Mouse (Mus musculus) hindbrain, embryonic 15.5 days (tissue): ENCODE measurements around the gene Gstm7. TPM values are rescaled to one million over a fixed set of nuclear protein-coding genes. Genes with fewer than 3 reads are reported as not detected.

ENCODE experiments used
- polyA plus RNA-seq: library from polyadenylated mRNA; unstranded; fragments of >200 nt; fragmentation: Nextera tagmentation; extraction: Ambion mirVana; gene quantifications from 2 replicates; pipeline ENCODE4 v1.2.1, GENCODE M21; 2015

The Gstm7 gene
- polyA plus RNA-seq, 1 experiment from 2014 or later, result 48.0 TPM

Other genes with a start within 250 kb of the Gstm7 start
- 110 and 112 TPM in 2 replicates for gene Ahcyl1, start 235.3 kb downstream of the Gstm7 start, polyA plus RNA-seq
- gene Csf1, start 171.3 kb downstream of the Gstm7 start, polyA plus RNA-seq, result 7.9 and 8.3 TPM in 2 replicates
- 0.13 TPM in 1 of 2 replicates, not detected in the other for gene Eps8l3, start 54.6 kb downstream of the Gstm7 start, polyA plus RNA-seq
- gene Gstm5, start 36.0 kb downstream of the Gstm7 start, polyA plus RNA-seq, result 248 and 252 TPM in 2 replicates
- gene Gstm6, start 11.9 kb upstream of the Gstm7 start, polyA plus RNA-seq, result 7.9 and 8.9 TPM in 2 replicates
- gene Gstm3, start 37.5 kb upstream of the Gstm7 start, polyA plus RNA-seq, result 0.12 TPM in 2 replicates
- gene Gstm2, start 54.6 kb upstream of the Gstm7 start, polyA plus RNA-seq, result 10.9 and 11.4 TPM in 2 replicates
- gene Gstm1, start 86.2 kb upstream of the Gstm7 start, polyA plus RNA-seq, result 122 and 136 TPM in 2 replicates
- gene Gstm4, start 113.1 kb upstream of the Gstm7 start, polyA plus RNA-seq, result 18.2 and 18.6 TPM in 2 replicates
- 57.9 and 66.2 TPM in 2 replicates for gene Ampd2, start 154.8 kb upstream of the Gstm7 start, polyA plus RNA-seq
- gene Gnat2, start 161.0 kb upstream of the Gstm7 start, polyA plus RNA-seq, result 0.17 and 0.46 TPM in 2 replicates
- 120 and 122 TPM in 2 replicates for gene Gnai3, start 214.3 kb upstream of the Gstm7 start, polyA plus RNA-seq
- gene Gpr61, start 223.1 kb upstream of the Gstm7 start, polyA plus RNA-seq, result 6.1 and 6.4 TPM in 2 replicates